Mouse (Mus musculus) gonadal fat pad, adult 2 months (tissue): ENCODE results near the gene Gm8947. TPM values are rescaled to one million over a fixed set of nuclear protein-coding genes. Genes with fewer than 3 reads are reported as not detected.

Experiments used
- DNase-seq: peaks from one replicate; pipeline ENCODE4 v3.0.0-alpha.2; 2012; ENCODE audit warnings: low read depth
- polyA plus RNA-seq: library from polyadenylated mRNA; depleted of rRNA; stranded (reverse); fragments of >200 nt; gene quantifications from 2 replicates; pipeline ENCODE4 v1.2.3, GENCODE M21; 2012; rRNA removed

Gm8947 gene
- polyA plus RNA-seq, 1 experiment, result 0.55 TPM

- no peak for DNase-seq
Measured at GRCm38 (mm10) chr1:151224536-151224935, 32.4 kb downstream of the Gm8947 start.

GRCm38 (mm10) chr1:151227506-151227905 lies 35.3 kb downstream of the Gm8947 start:
- no peak for DNase-seq

GRCm38 (mm10) chr1:151228320-151228989 lies 36.3 kb downstream of the Gm8947 start:
- DNase-seq, result no peak

GRCm38 (mm10) chr1:151232346-151232745 lies 40.2 kb downstream of the Gm8947 start:
- no peak for DNase-seq

- DNase-seq, result no peak
Measured at GRCm38 (mm10) chr1:151233756-151234155, 41.6 kb downstream of the Gm8947 start.

- no peak for DNase-seq
Measured at GRCm38 (mm10) chr1:151235574-151235973, 43.4 kb downstream of the Gm8947 start.

GRCm38 (mm10) chr1:151236141-151236930 lies 44.2 kb downstream of the Gm8947 start:
- DNase-seq, result no peak

GRCm38 (mm10) chr1:151237780-151238179 lies 45.6 kb downstream of the Gm8947 start:
- DNase-seq, result no peak

GRCm38 (mm10) chr1:151243332-151243731 lies 51.2 kb downstream of the Gm8947 start:
- DNase-seq, result no peak

Other genes starting within 250 kb of the Gm8947 start
- 2.9 and 3.0 TPM in 2 replicates for gene Hmcn1, start 198.9 kb upstream of the Gm8947 start, polyA plus RNA-seq
- gene Gm47985, start 9.8 kb upstream of the Gm8947 start, polyA plus RNA-seq, result 0.61 and 1.9 TPM in 2 replicates
- gene Gm47995, start 6.1 kb downstream of the Gm8947 start, polyA plus RNA-seq, result 0.65 and 0.72 TPM in 2 replicates
- 0.85 TPM in 1 of 2 replicates, not detected in the other for gene 3110040M04Rik, start 11.7 kb downstream of the Gm8947 start, polyA plus RNA-seq
- 0.31 and 0.41 TPM in 2 replicates for gene Gm47996, start 17.8 kb downstream of the Gm8947 start, polyA plus RNA-seq
- 96.9 and 154 TPM in 2 replicates for gene Ivns1abp, start 152.1 kb downstream of the Gm8947 start, polyA plus RNA-seq
- gene Swt1, start 236.1 kb downstream of the Gm8947 start, polyA plus RNA-seq, result 6.9 and 10.6 TPM in 2 replicates
- 13.3 and 14.7 TPM in 2 replicates for gene Trmt1l, start 236.2 kb downstream of the Gm8947 start, polyA plus RNA-seq